Mouse (Mus musculus) lung, adult 2 months (tissue): ENCODE measurements around the gene Cd81.

Source experiments
- CTCF ChIP-seq: fragments of 200-500 bp; IDR thresholded peaks from 2 replicates; pipeline ENCODE4 v1.5.1; 2011; ENCODE audit warnings: mild to moderate bottlenecking, low read length, control low read depth; ENCODE audit not compliant: insufficient read depth
- POLR2A ChIP-seq: fragments of 200-500 bp; IDR thresholded peaks from 2 replicates; pipeline ENCODE4 v1.6.1; 2011; ENCODE audit warnings: low read depth, mild to moderate bottlenecking, control low read depth, low read length, borderline replicate concordance; ENCODE audit errors: extremely low read depth

- no peak for TF ChIP-seq POLR2A
- TF ChIP-seq CTCF, result no peak
Measured at GRCm38 (mm10) chr7:143116521-143116920, 64.0 kb downstream of the Cd81 start.
